Mouse (Mus musculus): ENCODE data around the gene Adarb2.

DNA sequence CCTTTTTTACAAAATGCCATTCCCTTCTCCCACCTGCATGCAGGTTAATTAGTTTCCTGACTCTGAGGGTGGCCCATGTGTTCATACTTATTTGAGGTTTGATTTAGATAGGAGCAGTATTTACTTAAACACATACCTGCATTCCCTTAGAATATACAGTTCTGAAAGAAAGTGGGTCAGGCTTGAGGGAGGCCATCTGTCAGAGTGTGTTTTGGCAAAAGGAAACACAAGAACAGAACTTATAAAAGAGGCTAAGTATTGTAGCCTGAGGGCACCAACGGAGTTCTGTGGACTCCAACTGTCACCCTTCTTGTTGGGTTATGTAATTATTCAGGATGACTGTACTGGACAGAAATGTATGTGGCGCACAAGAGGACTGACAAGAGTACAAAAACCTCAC, 349.6 kb downstream of the Adarb2 start:
- TF ChIP-seq CTCF (IDR thresholded peaks at IDR 0.05; ENCODE audit: control insufficient read depth, insufficient read depth, low read length) = no peak
- no peak for TF ChIP-seq POLR2A (IDR thresholded peaks at IDR 0.05; ENCODE audit: borderline replicate concordance, control insufficient read depth, low read depth, low read length)
